Mouse (Mus musculus) pancreas, adult 10 weeks (tissue): Measurements from ENCODE around the gene Osbp. TPM values are rescaled to one million over a fixed set of nuclear protein-coding genes. Genes with fewer than 3 reads are reported as not detected.

ENCODE experiments used
- polyA plus RNA-seq: library from polyadenylated mRNA; stranded (reverse); fragments of 350-450 nt; fragmentation: Illumina TruSeq; extraction: RNeasy Lipid Tissue Mini Kit (QIAGEN cat#74804); gene quantifications from one replicate; pipeline ENCODE4 v1.2.3, GENCODE M21; 2015; ENCODE audit warnings: low read depth, low replicate concordance; ENCODE audit not compliant: insufficient read depth

Osbp gene
- polyA plus RNA-seq: 9.6 TPM

GRCm38 (mm10) chr19:11965023-11965942 lies at the start of gene Osbp:
Gene Osbp, plus strand, starts transcription at chr19:11965941.

GRCm38 (mm10) chr19:12041217-12041616 lies 75.5 kb downstream of the Osbp start, which contains the start of gene Olfr1423:
Gene Olfr1423, minus strand, starts transcription at chr19:12041317.

Other genes with a start within 250 kb of the Osbp start
- gene Gif, start 218.4 kb upstream of the Osbp start, polyA plus RNA-seq: not detected
- gene Mrpl16, start 195.6 kb upstream of the Osbp start, polyA plus RNA-seq: 6.5 TPM
- 4.8 TPM for gene Stx3, start 146.5 kb upstream of the Osbp start, polyA plus RNA-seq
- not detected for gene Olfr1417, start 126.7 kb upstream of the Osbp start, polyA plus RNA-seq
- gene Olfr1418, start 104.9 kb upstream of the Osbp start, polyA plus RNA-seq: not detected
- not detected for gene Olfr1419, start 90.8 kb upstream of the Osbp start, polyA plus RNA-seq
- gene Olfr1420, start 79.4 kb upstream of the Osbp start, polyA plus RNA-seq: not detected
- gene Patl1, start 53.5 kb upstream of the Osbp start, polyA plus RNA-seq: 5.2 TPM
- gene Olfr1423, start 75.4 kb downstream of the Osbp start, polyA plus RNA-seq: not detected
- gene Olfr1424, start 96.7 kb downstream of the Osbp start, polyA plus RNA-seq: not detected
- gene Olfr1425, start 111.8 kb downstream of the Osbp start, polyA plus RNA-seq: not detected
- not detected for gene Olfr1426, start 126.1 kb downstream of the Osbp start, polyA plus RNA-seq
- not detected for gene Olfr1427, start 137.4 kb downstream of the Osbp start, polyA plus RNA-seq
- gene Olfr1428, start 150.0 kb downstream of the Osbp start, polyA plus RNA-seq: not detected
- gene Olfr76, start 157.3 kb downstream of the Osbp start, polyA plus RNA-seq: not detected
- not detected for gene Olfr1555-ps1, start 204.2 kb downstream of the Osbp start, polyA plus RNA-seq
- not detected for gene Olfr1431, start 234.7 kb downstream of the Osbp start, polyA plus RNA-seq